Mouse (Mus musculus) adrenal gland, adult (tissue): ENCODE data around the gene Amd2.

ENCODE experiments used
- DNase-seq, 2 experiments: peaks; one replicate each; pipeline ENCODE4 v3.0.0; 2022 to 2023; ENCODE audit warnings: low spot score in 1 of 2; ENCODE audit not compliant: inconsistent age in 2 of 2

Amd2 gene

GRCm38 (mm10) chr10:35711792-35712191 is at the start of gene Amd2:
TSS of gene Amd2 (minus strand) at chr10:35711892.
- no peak for DNase-seq

- no peak for DNase-seq
Observed at GRCm38 (mm10) chr10:35761280-35761679, 49.6 kb upstream of the Amd2 start.

- DNase-seq = peak in 1 of 2 experiments; percentile 22
Observed at GRCm38 (mm10) chr10:35737639-35738038, 25.9 kb upstream of the Amd2 start.

GRCm38 (mm10) chr10:35714266-35714665 is 2.6 kb upstream of the Amd2 start:
- DNase-seq = no peak
